Mouse (Mus musculus): ENCODE measurements around the gene Gm5148. TPM values are rescaled to one million over a fixed set of nuclear protein-coding genes. Genes with fewer than 3 reads are reported as not detected.

Gm5148 gene
- total RNA-seq, 2 experiments from 2014 or later = 0.24 TPM; not detected in 1

DNA sequence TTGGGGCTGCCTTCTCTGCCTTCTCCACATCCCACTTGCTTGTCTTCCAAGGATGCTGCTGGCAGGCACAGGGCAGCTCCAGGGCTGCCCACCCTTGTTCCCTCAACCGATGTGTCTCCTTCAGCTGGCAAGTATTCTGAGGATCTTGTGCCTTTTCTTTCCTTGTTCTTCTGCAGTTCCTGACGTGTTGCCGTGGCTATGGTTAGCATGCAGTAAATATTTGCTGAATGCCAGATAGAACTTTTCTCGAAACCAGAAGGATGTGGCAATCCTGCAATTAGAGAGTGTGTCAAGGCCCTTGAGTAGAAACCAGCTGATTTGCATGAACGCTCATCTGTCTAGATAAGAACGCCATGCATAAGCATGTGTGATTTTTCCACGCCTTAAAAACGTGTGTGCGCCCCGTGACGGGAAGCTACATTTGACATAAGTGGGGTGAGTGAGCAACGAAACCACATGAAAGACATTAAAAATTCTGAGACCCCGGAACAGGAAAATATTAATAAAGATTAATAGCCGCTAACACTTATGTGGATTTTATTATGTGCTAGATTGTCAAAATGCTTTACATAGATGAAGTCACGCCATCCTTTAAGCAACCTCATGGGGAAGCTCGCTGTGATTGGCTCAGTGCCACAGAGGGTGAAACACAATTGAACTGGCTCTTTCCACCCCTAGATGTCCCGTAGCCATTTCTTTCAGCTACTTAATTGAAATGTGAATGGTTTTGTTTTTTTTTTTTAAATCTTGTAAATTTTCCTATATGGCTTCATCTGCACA, 14.1 kb upstream of the Gm5148 start:
- no peak for DNase-seq (ENCODE audit: low spot score)

DNA sequence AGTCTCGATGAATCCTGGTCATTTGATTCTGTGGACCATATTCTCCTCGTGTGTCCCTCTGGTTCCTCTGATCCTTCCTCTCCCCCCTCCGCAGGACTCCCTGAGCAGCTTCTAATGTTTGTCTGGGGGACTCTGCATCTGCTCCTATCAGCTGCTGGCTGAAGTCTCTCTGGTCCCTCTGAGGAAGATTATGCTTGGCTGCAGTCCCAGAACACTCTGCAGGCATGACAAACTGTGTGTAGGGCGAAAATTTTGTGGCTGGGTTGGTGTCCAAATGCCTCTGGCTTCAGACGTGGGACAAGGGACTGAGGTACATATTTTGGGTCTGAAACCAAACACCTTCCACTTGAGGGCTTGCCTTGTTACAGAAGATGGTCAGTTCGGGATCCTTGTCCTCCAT, 13.1 kb upstream of the Gm5148 start:
- DNase-seq (ENCODE audit: low spot score) = peak; percentile 70

DNA sequence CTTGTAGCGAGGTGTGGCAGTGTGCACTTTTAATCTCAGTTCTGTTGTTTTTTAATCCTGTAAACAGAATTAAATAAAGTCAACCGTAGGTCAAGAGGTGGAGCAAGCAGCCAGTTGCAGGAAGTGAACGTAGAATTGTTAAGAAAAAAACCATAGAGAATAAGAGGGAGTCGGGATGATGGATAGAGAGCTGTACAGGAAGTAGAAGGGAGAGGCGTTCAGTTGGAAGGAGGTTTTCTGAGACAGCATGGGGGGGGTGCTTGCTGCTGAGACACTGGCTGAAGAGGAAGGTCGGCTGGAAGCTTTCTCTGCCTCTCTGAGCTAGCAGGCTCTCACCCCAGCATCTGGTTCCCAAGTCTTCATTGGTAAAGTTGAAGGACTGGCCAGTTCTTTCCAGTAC, 10.9 kb upstream of the Gm5148 start:
- DNase-seq (ENCODE audit: low spot score) = no peak

DNA sequence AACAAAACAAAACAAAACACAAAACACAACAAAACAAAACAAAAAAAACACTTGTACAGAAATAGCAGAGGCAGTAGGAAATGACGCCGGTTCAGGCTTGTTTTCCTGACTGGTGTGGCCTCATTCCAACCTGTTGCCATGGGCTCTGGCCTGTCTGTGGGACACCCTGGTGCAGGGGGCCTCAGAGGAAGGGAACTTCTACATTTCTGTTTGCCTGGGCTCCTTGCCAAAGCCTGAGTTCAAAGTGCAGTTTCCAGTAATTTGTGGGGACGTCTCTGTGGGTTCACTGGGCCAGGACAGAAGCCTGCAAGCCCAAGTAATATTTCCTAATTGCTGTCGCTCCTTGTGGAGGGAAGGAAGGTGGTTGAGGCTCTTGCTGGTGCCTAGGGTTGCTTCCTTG, 4.9 kb upstream of the Gm5148 start:
- peak; percentile 64 for DNase-seq (ENCODE audit: low spot score)

DNA sequence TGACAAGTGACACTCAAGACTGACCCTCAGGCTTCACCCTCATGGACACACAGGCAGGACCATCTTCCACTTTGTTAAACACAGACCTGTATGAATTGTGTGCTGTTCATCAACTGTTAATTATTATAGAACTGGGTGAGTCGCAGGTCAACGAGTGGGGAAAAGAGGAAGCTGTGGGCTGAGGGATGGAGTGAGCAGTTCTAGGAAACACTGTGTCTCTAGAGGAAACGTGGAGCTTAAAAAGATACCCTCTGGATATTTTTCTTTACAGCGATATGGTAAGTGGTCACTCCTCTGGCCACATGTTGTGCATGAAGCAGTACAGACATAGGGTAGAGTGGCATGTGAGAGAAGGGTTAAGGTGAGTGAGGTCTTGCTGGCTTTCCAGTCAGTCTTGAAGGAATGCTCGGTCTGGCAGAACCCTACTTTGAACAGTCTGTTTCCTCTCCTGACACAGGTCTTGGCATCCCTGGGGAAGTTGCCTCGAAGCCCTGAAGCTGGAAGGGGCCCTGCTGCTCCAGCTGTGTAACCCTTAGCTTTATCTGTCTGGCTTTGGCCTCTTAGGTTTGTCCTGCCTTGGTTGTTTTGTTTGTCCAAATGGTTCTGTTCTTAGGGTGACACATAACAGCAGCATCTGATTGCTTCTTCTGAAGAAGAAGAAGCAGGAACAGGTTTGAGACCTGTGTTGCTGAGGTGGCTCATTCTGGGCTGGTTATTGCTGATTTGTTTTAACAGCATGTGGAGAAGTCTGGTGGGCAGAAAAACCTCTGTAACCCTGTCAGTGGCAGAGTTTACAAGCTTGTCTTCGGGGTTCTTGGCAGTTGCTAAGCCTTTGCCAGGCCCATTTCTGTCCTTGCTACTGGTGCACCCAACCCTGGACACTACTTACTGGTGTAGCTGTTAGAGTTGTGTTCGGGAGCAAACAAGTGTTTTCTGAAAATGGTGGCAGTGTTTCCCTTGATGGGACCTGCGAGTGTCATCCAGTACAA, 4.1 kb upstream of the Gm5148 start:
- DNase-seq (ENCODE audit: low spot score) = no peak

DNA sequence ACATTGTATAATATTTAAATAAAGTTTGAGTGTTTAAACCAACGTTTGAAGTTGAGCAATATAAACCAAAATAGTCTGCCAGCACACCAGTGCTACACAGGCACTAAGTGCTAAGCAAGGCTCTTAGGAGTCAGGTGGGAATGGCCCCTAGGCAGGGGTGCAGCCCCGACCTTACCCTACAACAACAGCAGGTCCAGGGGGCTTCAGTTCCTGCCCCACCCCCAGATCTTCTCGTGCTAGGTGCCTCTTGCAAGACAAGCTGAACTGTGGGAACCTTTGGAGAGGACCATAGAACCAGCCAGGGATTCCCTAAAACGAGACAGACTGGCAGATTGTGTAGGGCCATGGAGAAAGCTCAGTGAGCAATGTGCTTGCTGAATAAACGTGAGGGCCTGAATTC, 3.1 kb upstream of the Gm5148 start:
- no peak for DNase-seq (ENCODE audit: low spot score)

DNA sequence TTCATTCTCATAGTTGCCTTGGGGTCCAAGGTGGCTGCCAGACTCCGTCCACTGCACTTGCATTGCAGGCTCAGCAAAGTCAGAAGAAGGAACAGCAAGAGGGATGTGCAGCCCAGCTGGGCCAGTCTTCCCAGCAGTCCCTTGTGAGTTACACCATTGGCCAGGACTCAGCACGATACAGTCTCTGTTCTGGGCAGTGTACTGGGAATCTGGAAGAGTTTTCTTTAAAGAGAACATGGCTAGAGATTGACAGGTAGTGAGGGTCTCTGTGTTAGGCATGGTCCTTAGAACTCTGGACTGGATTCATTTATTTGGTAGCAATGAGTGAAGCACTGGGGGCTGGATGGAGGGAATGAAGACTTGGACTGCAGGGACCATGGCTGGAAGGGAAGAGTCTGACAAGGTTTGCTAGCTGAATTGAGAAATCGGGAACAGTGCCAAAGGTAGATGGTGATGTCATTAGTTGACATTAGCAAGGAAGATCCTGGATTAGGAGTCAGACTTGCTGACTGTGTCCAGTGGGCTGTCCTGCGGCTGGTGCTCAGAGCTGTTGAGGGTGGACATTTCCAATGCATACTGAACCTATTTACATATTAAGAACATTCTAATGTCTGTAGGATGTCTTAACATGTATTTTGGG, 2.3 kb upstream of the Gm5148 start:
- DNase-seq (ENCODE audit: low spot score) = peak; percentile 73

DNA sequence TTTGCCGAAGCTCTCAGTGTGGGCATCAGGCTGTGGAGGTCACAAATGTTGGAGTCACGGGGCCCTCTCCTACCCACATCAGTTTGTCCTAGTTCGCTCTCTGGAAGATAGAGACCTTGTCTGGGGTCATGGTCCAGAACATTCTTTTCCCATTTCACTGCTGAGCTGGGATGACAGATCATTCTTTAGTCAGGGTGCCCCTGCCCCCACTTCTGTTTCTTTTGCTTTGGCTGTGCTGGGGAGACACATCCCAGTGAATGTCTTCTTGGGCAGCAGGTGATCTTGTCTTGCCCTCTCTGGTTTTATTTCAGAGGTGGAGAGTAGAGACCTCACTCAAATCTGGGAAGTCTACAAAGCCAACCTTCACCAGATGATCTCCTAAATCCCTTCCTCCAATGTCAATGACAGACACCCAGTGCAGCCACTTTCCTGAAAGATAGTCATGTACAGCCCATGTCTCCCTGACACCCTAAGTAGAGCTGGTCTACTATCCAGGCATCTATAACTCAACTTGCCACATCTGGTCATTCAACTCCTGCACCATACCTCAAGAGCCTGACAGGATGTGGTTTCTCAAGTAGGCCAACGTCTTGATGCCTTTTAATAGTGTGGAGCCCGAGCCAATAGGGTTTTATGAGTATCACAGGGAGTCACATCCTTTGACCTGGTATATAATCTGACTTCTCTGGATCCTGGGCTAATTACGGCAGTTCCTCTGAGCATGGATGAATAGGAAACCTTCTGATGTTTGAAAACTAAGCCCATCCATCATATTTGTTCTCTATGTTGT, 851 bp upstream of the Gm5148 start:
- no peak for DNase-seq (ENCODE audit: low spot score)

DNA sequence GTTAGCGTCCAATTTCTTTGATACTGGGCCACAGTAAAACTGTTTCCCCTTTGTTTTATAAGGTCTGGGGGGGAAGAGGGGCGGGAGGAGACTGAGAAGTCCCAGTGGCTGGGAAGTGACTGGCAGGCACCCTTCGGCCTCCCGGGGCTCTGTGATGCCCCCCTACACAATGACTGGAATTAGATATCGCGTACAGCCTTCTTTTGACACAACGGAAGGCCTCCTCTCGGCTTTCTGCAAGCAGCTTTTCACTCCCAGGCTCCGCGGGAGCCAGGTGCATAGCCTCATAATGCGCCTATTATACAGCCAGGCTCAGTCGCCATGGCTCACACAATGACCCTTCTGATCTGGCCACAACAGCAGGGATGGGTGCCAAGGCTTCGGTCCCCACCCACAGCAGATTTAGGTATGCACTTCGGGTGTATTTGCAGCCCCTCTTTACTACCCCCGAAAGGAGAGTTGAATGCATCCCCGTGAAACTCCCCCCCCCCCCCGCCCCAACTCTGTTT, 574 bp downstream of the Gm5148 start:
- DNase-seq (ENCODE audit: low spot score) = no peak

DNA sequence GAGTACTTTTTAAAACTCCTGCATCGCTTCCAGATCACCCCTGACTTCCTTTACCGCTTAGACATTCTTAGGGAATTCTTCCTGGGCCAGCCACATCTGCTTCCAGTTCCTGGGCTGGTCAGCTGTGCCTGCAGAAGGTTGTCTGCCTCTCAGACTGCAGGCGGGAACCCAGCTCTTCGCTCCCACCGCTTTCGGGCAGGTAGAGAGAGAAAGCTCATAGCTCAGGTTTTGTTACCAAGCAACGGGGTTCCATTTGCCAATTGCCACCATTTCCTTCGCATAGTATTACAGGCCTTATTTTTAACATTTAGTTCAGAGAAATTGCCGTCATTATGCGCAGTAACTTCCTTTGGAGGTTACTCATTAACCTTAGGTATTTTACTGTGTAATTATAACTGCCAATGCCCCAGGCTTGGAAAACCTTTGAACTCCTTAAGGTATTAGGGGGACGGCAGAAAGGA, 1.2 kb downstream of the Gm5148 start:
- no peak for DNase-seq (ENCODE audit: low spot score)

DNA sequence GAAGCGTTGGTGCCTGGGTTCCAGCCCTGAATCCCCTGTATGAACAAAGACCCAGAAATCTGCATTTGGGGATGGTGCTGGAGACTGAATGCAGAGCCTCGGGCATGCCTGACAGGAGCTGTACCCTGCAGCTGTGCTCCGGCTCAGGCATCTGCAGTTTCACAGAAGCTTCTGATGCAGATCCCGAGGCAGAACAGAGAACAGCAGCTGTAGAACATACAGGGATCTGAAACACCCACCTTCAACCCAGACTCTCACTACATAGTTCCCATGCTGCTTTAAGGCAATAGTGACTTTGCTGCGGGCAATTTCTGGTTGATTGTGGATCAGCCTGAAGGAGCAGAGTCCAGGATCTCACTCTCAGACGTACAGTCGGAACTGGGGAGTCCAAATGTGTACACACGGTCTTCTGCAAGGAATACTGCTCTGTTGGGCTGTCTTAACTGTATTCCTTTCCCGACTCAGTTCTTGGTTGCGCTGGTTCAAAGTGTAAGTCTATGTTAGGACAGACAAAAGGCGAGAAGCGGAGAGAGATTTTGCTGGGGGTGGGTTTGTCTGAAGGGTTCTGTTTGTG, 1.7 kb downstream of the Gm5148 start:
- DNase-seq (ENCODE audit: low spot score) = no peak

DNA sequence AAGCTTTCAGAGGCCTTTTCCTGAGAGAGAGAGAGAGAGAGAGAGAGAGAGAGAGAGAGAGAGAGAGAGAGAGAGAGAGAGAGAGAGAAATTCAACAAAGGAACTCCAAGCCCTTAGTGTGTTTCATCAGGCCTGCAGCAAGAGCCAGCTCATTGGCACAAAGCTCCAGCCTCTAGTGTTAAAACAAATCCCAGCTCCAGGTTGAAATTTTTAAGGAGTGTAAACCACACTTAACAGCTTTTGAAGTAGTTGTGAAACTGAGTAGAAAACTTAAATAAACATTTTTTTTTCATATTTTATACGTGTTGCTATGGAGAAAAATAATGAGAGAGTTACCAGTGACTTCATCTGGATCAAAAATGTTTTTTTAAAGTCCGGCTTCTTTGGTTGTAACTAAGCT, 7.3 kb downstream of the Gm5148 start:
- no peak for DNase-seq (ENCODE audit: low spot score)

DNA sequence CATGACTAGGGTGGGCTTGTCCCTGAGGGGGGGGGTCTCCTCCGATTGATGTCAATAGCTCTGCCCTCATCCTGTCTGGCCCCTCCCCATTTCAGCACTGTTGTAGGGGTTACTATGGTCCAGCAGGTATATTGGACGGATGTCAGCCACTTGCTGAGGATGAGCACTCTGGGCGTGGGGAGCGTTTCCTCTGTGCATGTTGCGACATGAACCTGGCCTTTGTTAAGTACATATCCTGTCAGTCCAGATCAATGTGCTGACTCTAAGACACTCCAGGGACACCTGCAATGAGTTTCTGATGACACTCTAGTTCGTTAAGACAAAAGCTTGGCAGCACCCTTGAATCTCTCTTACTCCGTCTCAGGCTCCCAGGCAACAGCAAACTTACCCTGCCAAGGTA, 8.6 kb downstream of the Gm5148 start:
- no peak for DNase-seq (ENCODE audit: low spot score)

DNA sequence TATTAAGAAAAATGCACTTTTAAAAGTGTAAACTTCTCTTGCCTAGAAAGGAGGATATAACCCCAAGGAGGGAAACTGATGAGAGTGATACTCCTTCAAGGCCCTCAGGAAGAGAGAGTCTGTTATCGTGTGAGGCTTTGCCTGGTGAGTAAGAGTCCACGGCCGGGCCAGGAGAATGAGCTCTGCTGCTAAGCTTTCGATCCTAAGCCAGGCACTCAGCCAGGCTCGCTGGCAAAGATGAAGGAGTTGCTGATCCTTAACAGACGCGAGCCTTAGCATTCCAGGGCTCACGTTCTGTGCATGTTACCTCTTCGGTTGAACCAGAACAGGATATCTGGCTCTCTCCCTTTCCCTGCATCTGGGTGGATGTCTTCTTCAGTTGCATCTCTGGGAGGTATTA, 11.8 kb downstream of the Gm5148 start:
- peak; percentile 82 for DNase-seq (ENCODE audit: low spot score)

DNA sequence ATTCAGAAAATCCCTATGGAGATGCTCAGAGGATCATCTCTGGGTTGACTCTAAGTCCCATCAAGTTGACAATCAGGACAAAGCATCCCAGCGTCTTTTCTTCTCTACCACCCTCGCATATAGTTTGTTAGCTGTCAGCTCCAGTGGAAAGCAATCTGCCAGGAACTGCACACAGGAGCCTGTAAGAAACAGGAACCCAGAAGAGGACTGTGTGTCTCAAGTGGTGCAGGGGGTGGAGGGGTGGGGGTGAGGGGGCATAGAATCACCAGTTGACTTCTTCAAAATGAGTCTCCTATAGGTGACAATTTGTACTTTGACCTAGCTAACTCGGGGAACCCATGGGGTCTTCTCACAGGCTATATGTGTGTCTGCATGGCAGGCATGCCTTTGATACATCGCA, 12.7 kb downstream of the Gm5148 start:
- no peak for DNase-seq (ENCODE audit: low spot score)

DNA sequence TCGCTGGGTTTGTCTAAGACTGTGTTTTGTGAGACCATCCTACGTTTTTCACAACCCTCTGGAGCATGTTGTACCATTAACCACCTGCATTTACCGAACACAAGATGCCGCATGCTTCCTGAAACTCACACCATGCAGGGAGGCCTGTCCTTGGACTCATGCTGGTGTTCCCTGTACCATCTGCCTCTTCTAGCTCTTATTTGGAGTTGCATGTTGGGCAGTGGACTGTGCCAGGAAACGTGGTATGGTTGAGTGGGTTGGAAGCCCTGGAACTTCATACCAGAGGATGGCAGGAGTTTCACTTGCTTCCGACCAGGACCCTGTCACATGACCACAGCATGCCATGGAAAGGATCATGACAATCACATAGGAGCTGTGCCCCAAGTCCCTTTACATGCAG, 16.5 kb downstream of the Gm5148 start:
- DNase-seq (ENCODE audit: low spot score) = no peak

DNA sequence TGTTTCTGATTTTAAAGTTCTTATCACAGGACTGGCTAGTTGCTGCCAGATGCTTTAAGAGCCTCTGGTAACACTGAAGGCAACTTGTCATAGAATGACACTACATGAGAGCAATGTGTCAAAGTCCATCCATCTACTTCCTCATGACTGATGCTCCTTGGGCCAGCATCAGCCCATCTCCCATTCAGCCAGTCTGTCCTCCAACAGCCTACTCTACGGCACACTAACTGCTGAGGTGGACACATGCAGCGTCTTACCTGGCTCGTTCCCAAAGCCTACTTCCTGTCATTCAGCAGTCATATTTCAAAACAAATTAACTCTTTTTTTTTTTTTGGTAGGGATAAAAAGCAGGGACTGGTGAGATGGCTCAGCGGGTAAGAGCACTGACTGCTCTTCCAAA, 17.9 kb downstream of the Gm5148 start:
- DNase-seq (ENCODE audit: low spot score) = no peak

DNA sequence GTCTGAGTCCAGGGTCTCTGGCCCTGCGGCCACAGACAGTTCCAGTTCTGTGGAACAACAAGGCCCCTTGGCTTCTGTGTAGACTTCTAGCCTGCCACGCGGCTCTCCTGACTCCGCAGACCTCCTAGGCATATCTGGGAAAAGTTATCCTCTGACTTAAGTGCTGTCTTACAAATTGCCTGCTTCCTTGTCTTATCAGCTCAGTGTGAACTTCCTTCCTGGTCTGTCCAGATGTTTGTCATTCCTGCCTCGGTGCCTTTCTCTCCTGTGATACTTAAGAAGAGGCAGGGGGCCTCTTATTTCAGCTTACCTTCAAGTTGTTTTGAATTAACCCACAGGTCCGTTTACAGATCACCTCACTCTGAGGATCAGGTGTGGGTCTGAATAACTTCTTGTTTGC, 18.9 kb downstream of the Gm5148 start:
- DNase-seq (ENCODE audit: low spot score) = no peak

DNA sequence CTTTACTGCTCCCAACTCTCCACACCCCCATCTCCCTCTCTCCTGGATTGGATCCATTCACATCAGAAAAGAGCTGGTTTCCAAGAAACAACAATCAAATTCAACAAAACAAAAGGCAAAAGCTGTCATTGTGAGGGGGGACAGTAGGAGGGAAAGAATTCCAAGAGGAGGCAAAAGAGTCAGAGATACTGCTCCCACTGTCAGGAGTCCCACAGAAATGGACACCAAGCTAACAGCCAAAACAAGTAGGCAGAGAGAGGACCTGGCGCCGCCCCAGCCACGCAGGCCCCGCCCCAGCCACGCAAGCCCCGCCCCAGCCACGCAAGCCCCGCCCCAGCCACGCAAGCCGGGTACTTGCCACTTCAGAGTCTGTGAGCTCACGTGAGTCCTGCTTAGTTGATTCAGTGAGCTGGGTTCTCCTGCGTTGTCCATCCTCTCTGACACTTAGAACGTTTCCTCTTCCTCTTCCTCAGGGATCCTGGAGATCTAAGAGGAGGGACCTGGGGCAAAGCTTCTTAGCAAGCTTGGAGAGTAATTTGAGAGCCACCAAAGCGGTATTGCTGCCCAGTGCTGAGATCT, 19.5 kb downstream of the Gm5148 start:
- DNase-seq (ENCODE audit: low spot score) = no peak

DNA sequence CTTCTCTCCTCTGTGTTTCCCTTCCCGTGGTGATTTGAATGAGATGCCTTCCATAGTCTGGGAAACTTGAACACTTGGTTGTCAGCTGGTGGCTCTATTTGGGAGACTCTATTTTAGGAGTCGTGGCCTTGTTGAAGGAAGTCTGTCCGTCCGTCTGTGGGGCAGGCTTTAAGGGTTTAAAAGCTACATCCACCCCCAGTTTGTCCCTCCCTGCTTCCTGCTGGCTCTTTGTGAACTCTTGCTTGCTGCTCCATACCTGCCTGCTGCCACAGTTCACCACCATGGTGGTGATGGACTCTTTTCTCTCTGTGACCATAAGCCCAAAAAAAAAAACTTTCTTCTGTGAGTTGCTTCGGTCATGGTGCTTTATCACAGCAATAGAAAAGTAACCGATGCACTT, 21.2 kb downstream of the Gm5148 start:
- no peak for DNase-seq (ENCODE audit: low spot score)
